Mouse (Mus musculus): Measurements from ENCODE around the gene Plppr2. TPM values are rescaled to one million over a fixed set of nuclear protein-coding genes. Genes with fewer than 3 reads are reported as not detected.

Gene Plppr2
- polyA plus RNA-seq, 2 experiments from 2014 or later, result 0.28 to 0.90 TPM

- no peak for ATAC-seq
Measured at GRCm38 (mm10) chr9:21932445-21933137, 4.2 kb upstream of the Plppr2 start.

- ATAC-seq, result no peak
Measured at GRCm38 (mm10) chr9:21934021-21934420, 2.8 kb upstream of the Plppr2 start.

- no peak for ATAC-seq
Measured at GRCm38 (mm10) chr9:21935466-21936131, 1.2 kb upstream of the Plppr2 start.

- no peak for ATAC-seq
Measured at GRCm38 (mm10) chr9:21937711-21938175, 910 bp downstream of the Plppr2 start.

DNA sequence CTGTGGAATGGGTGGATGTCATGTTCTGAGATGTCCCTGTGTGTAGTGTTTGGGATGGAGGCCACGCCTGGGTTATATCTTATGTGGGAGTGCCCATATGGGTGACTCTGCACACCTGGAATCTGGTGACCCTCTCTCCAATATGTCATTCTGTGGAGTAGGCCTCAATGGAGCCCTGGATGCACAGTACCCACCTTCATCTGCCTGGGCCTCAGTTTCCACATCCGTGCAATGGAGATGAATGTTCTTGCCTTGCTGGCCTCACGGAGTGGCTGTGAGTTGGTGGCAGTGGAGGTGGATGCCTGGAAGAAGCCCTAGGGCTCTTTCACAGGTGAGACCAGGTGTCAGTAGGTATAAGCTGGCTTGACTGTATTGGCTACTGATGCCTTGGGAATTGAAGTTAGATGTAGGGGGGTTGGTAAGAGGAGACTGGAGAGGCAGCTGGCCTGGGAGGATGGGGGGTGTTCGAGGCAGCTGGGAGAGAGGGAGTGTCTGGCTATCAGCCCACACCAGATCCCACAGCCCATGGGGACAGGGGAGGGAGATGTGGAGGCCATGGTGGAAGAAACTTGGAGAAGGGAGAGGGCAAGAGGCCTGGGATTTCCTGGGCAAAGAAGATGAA, 1.5 kb downstream of the Plppr2 start:
- ATAC-seq, result no peak

GRCm38 (mm10) chr9:21943046-21943445, 6.2 kb downstream of the Plppr2 start:
- ATAC-seq, result no peak

DNA sequence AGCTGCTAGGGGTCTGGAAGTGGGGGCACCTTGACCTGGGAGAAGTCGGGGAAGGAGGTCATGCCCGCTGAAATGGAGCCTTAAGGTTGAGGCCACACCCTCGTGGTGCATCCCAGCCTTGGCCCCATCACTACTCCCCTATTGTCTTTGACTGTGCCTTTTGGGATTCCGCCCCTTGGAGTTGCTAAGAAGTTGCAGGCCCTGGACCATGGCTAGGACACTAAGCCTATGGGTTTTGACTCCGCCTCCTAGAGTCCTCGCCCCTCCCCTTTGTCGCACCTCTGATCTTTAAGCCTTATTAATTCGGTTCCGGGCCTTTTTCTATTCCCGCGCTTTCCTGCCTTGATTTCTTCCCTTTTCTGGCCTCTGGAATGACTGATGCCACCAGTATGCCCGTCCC, 6.8 kb downstream of the Plppr2 start:
- no peak for ATAC-seq

- ATAC-seq, result no peak
Measured at GRCm38 (mm10) chr9:21944267-21944666, 7.4 kb downstream of the Plppr2 start.

GRCm38 (mm10) chr9:21947540-21948130, 10.8 kb downstream of the Plppr2 start:
- no peak for ATAC-seq

GRCm38 (mm10) chr9:21948146-21948545, 11.3 kb downstream of the Plppr2 start:
- ATAC-seq, result no peak

DNA sequence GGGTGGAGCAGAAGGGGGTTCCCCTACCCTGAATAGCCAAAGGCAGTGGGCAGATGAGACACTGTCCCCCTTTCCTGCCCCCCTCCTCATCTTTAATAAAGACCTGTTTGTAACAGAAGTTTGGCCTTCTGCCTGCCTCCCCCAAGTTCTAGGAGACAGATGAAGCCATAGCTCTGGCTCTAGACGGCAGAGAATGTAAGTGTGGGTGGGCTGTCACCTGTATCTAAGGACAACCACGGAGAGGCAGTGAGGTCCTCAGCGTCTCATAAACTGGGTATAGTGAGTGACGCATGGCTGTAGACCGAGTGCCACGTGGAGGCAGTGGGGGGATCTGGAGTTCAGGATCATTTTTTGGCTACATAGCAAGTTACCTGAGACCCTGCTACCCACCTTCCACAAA, 12.0 kb downstream of the Plppr2 start:
- ATAC-seq, result no peak

DNA sequence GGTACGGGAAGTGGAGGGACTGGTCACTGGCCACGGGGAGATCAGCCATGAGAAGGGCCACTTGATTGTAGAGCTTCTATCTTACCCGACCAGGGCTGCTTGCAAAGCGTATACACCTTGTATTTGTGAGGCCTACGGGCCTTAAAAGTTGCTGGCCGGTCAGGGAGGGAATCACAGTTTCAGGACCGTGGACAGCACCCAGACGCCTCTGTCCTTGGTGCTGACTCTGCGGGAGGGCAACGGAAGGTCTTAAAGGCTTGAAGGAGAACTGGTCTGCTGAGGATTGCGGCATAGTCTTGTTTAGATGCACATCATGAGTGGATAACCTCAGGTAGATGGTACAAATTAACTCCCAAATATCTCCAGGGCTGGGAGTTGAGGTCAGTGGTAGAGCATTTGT, 13.5 kb downstream of the Plppr2 start:
- ATAC-seq, result no peak

GRCm38 (mm10) chr9:21951977-21952376, 15.1 kb downstream of the Plppr2 start:
- ATAC-seq, result no peak

DNA sequence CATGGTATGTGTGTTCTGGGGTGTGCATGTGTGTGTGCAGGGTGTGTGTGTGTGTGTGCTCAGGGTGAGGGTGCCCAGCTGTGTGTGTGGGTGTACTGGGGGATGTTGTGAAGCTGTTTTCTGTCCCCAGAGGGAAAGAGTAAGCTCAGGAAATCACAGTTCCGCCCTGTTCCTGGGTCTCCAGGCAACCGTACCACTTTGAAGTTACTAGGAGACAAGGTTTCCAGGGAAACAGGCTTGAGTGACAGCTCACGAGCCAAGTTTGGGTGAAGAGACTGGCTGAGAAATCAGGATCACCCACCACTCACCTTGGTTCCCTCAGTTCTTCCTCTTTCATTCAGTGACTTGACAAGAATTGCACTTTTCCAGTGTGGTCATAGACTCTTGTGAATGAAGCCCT, 16.8 kb downstream of the Plppr2 start:
- ATAC-seq, result no peak

GRCm38 (mm10) chr9:21954635-21955034, 17.8 kb downstream of the Plppr2 start:
- ATAC-seq, result no peak

GRCm38 (mm10) chr9:21955225-21955569, 18.4 kb downstream of the Plppr2 start:
- ATAC-seq, result peak; percentile 39

- ATAC-seq, result peak; percentile 91
Measured at GRCm38 (mm10) chr9:21955570-21956281, 18.9 kb downstream of the Plppr2 start, which contains the start of gene Swsap1. Gene Swsap1, plus strand, starts transcription at chr9:21955755.

DNA sequence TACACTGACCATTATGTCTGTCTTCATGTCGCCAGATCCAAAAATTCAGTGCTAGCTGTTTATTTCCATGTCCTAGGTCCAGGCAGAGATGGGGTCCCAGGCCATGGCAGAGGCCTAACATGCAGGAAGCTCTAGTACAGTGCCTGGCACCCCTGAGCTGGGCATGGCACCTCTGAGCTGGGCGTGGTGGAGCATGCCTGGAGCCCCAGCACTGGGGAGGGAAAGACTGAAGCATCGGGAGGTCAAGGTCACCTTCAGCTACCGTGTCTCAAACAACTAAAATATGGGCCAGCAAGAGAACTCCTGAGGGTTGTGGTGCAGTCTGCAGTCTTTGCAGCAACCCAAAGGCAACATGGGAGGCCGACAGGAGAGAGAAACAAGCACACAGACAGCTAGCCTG, 21.5 kb downstream of the Plppr2 start:
- ATAC-seq, result no peak

GRCm38 (mm10) chr9:21959244-21959643, 22.4 kb downstream of the Plppr2 start:
- ATAC-seq, result no peak

- no peak for ATAC-seq
Measured at GRCm38 (mm10) chr9:21960135-21960534, 23.3 kb downstream of the Plppr2 start.

GRCm38 (mm10) chr9:21960558-21961208, 23.9 kb downstream of the Plppr2 start:
- ATAC-seq, result no peak

DNA sequence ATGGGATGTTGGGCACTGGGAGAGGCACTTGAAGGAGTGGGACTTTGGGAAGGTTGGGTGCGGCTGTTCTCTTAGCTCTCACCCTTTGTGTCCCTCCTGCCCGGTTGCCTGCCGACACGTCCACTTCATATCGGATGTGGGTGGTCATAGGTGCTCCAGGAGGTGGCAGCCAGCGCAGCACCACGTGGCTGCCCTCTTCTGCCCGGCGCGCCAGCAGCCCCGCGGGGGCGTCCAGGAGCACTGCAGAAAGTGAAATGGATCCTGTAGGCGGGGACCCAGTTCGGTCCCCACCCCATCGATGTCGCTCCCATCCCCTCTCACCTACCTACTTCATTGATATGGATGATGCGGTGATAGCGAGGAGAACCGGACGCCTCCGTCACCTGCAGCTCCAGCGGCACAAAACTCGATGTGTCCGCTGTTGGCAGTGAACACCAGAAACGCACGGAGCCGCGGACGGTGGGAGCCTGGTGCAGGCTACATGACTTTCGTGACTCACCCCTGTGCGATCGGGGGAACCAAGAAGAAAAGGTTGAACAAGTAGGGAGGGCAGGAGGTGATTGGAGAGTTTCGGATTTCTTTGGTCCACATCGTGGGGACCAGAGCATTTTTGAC, 24.6 kb downstream of the Plppr2 start:
- ATAC-seq, result peak; percentile 31
